Mouse (Mus musculus) intestine, embryonic 15.5 days (tissue): Measurements from ENCODE around the gene Cep19. TPM values are rescaled to one million over a fixed set of nuclear protein-coding genes. Genes with fewer than 3 reads are reported as not detected.
"Not testable (repeated sequence)": the region's sequence is repeated elsewhere in the genome, so short reads cannot be mapped to it uniquely, and the experiment has no call there.

ENCODE experiments used
- ATAC-seq: fragments of 200-750 bp; cut with Nextera tagmentation; 2 replicates; pipeline ENCODE4 v1.8.0; 2017; ENCODE audit warnings: moderate TSS enrichment, moderate library complexity
- H3K27ac ChIP-seq: fragments of 300-500 bp; sonication (generic); 2 replicates; pipeline ENCODE4 v1.5.1; 2015; ENCODE audit warnings: mild to moderate bottlenecking, inconsistent platforms
- H3K27me3 ChIP-seq: fragments of 300-500 bp; sonication (generic); replicated peaks from 2 replicates; pipeline ENCODE4 v1.6.1; 2015; ENCODE audit warnings: inconsistent platforms
- H3K36me3 ChIP-seq: fragments of 300-500 bp; sonication (generic); 2 replicates; pipeline ENCODE4 v1.6.1; 2015; ENCODE audit warnings: inconsistent platforms
- H3K4me1 ChIP-seq: fragments of 300-500 bp; sonication (generic); replicated peaks from 2 replicates; pipeline ENCODE4 v1.6.1; 2015; ENCODE audit warnings: inconsistent platforms
- H3K4me2 ChIP-seq: fragments of 300-500 bp; sonication (generic); replicated peaks from 2 replicates; pipeline ENCODE4 v1.6.1; 2015; ENCODE audit warnings: mild to moderate bottlenecking, inconsistent platforms
- H3K4me3 ChIP-seq: fragments of 300-500 bp; sonication (generic); replicated peaks from 2 replicates; pipeline ENCODE4 v1.5.1; 2015; ENCODE audit warnings: inconsistent platforms
- H3K9ac ChIP-seq: fragments of 300-500 bp; sonication (generic); 2 replicates; pipeline ENCODE4 v1.6.1; 2015; ENCODE audit warnings: inconsistent platforms
- H3K9me3 ChIP-seq: fragments of 300-500 bp; sonication (generic); 2 replicates; pipeline ENCODE4 v1.6.1; 2016; ENCODE audit warnings: inconsistent platforms
- WGBS: fragments of 180-500 bp; shearing (Covaris S2); methylation state at CpG from one replicate; pipeline ENCODE4 v1.1.7; 2015; 5-methylcytosine and 5-hydroxymethylcytosine counted together
- polyA plus RNA-seq: library from polyadenylated mRNA; unstranded; fragments of >200 nt; fragmentation: Nextera tagmentation; extraction: Ambion mirVana; gene quantifications from 2 replicates; pipeline ENCODE4 v1.2.1, GENCODE M21; 2015

Gene Cep19
- polyA plus RNA-seq, 1 experiment from 2014 or later, result 29.4 TPM

- Histone ChIP-seq H3K4me1 (peaks cover 6% of the 10 kb centered on the region), H3K36me3 (0 out of 2 replicates have a peak, but pooled peaks cover 2% of the 10 kb centered on the region), H3K4me2 (peak overlapping the region; percentile 65), H3K4me3 (peak overlapping the region; percentile 94), H3K27ac (peak overlapping the region; percentile 97), H3K27me3 (no peaks in the 10 kb centered on the region), H3K9me3 (no peaks in the 10 kb centered on the region), H3K9ac (peak overlapping the region; percentile 98)
- ATAC-seq, result no peak
- WGBS, result under 1% methylated on average over 29 of the region's 30 CpGs
Observed at GRCm38 (mm10) chr16:32078408-32078990, 21.1 kb upstream of the Cep19 start.

- peak; percentile 98 for ATAC-seq
- peak within 1 kb of the TSS; percentile 98 for H3K9ac ChIP-seq
- H3K27ac ChIP-seq, result peak within 1 kb of the TSS; percentile 97
- H3K4me2 ChIP-seq, result peak within 1 kb of the TSS; percentile 65
- H3K36me3 ChIP-seq, result 0 out of 2 replicates have a peak, but pooled peaks cover 2% of the 10 kb centered on the region
- peak within 1 kb of the TSS; percentile 94 for H3K4me3 ChIP-seq
- no peaks in the 10 kb centered on the region for H3K9me3 ChIP-seq
- peaks cover 6% of the 10 kb centered on the region for H3K4me1 ChIP-seq
- WGBS, result under 1% methylated on average over 45 of the region's 60 CpGs
- no peaks in the 10 kb centered on the region for H3K27me3 ChIP-seq
Observed at GRCm38 (mm10) chr16:32078991-32079511, 20.5 kb upstream of the Cep19 start, which contains the start of gene Pak2. TSS of gene Pak2 (minus strand) at chr16:32079342.

GRCm38 (mm10) chr16:32087629-32088443 is 11.8 kb upstream of the Cep19 start:
- Histone ChIP-seq H3K4me2 (no peak overlapping the region), H3K27me3 (no peaks in the 10 kb centered on the region), H3K9me3 (no peaks in the 10 kb centered on the region), H3K9ac (no peak overlapping the region), H3K4me3 (no peak overlapping the region), H3K27ac (peak overlapping the region; percentile 51), H3K4me1 (no peaks in the 10 kb centered on the region; the same call in 1 of the 2 replicates), H3K36me3 (peaks cover 30% of the 10 kb centered on the region)
- WGBS, result 55% methylated on average over 17 of the region's 17 CpGs
- ATAC-seq, result peak; percentile 83

GRCm38 (mm10) chr16:32091466-32091865 is 8.1 kb upstream of the Cep19 start:
- Histone ChIP-seq H3K27me3 (no peaks in the 10 kb centered on the region), H3K36me3 (peaks cover 19% of the 10 kb centered on the region), H3K9ac (no peak overlapping the region)

GRCm38 (mm10) chr16:32097757-32098156 is 1.8 kb upstream of the Cep19 start:
- H3K27ac ChIP-seq, H3K27me3 ChIP-seq, H3K9ac ChIP-seq, ATAC-seq, H3K4me3 ChIP-seq, H3K9me3 ChIP-seq, H3K4me1 ChIP-seq, H3K36me3 ChIP-seq, H3K4me2 ChIP-seq: not testable (repeated sequence)
- WGBS, result 77% methylated on average over 2 of the region's 2 CpGs

More at GRCm38 (mm10) chr16:32091466-32091865, 8.1 kb upstream of the Cep19 start:
- no peak overlapping the region for H3K4me2 ChIP-seq
- no peaks in the 10 kb centered on the region for H3K9me3 ChIP-seq
- H3K4me3 ChIP-seq, result no peak overlapping the region
- WGBS, result 87% methylated on average over 7 of the region's 7 CpGs
- ATAC-seq, result no peak
- H3K4me1 ChIP-seq, result no peaks in the 10 kb centered on the region; the same call in 1 of the 2 replicates
- no peak overlapping the region for H3K27ac ChIP-seq

- peak; percentile 85 for ATAC-seq
- H3K4me2 ChIP-seq, result peak overlapping the region; percentile 80
- under 1% methylated on average over 39 of the region's 39 CpGs for WGBS
Observed at GRCm38 (mm10) chr16:32098897-32099637, 533 bp upstream of the Cep19 start.

GRCm38 (mm10) chr16:32102295-32102694 is 2.7 kb downstream of the Cep19 start:
- no peaks in the 10 kb centered on the region for H3K9me3 ChIP-seq
- no peak overlapping the region for H3K4me2 ChIP-seq
- 87% methylated on average over 13 of the region's 13 CpGs for WGBS
- H3K27ac ChIP-seq, result no peak overlapping the region
- peaks cover 8% of the 10 kb centered on the region for H3K36me3 ChIP-seq
- H3K9ac ChIP-seq, result no peak overlapping the region
- H3K4me3 ChIP-seq, result no peak overlapping the region
- no peak for ATAC-seq
- H3K27me3 ChIP-seq, result no peaks in the 10 kb centered on the region
- H3K4me1 ChIP-seq, result peaks cover 8% of the 10 kb centered on the region; the same call in 1 of the 2 replicates

More at GRCm38 (mm10) chr16:32098897-32099637, 533 bp upstream of the Cep19 start:
- Histone ChIP-seq H3K4me1 (peaks cover 8% of the 10 kb centered on the region; the same call in 1 of the 2 replicates), H3K27ac (peak overlapping the region; percentile 88), H3K4me3 (peak overlapping the region; percentile 97), H3K27me3 (no peaks in the 10 kb centered on the region), H3K9me3 (no peaks in the 10 kb centered on the region), H3K9ac (peak overlapping the region; percentile 85), H3K36me3 (peaks cover 5% of the 10 kb centered on the region)

GRCm38 (mm10) chr16:32105698-32106097 is 6.1 kb downstream of the Cep19 start:
- Histone ChIP-seq H3K9me3 (no peaks in the 10 kb centered on the region), H3K9ac (no peak overlapping the region), H3K36me3 (peaks cover 8% of the 10 kb centered on the region), H3K4me3 (no peak overlapping the region), H3K4me1 (no peaks in the 10 kb centered on the region), H3K27me3 (no peaks in the 10 kb centered on the region), H3K27ac (no peak overlapping the region), H3K4me2 (no peak overlapping the region)
- WGBS, result 95% methylated on average over 1 of the region's 1 CpGs
- ATAC-seq, result no peak

- ATAC-seq, result no peak
- H3K27me3 ChIP-seq, result no peaks in the 10 kb centered on the region
- H3K4me3 ChIP-seq, result no peak overlapping the region
- H3K9ac ChIP-seq, result no peak overlapping the region
- H3K4me2 ChIP-seq, result no peak overlapping the region
- H3K4me1 ChIP-seq, result no peaks in the 10 kb centered on the region
- WGBS, result 90% methylated on average over 12 of the region's 12 CpGs
- no peak overlapping the region for H3K27ac ChIP-seq
- peaks cover 8% of the 10 kb centered on the region for H3K36me3 ChIP-seq
- no peaks in the 10 kb centered on the region for H3K9me3 ChIP-seq
Observed at GRCm38 (mm10) chr16:32107342-32108045, 7.9 kb downstream of the Cep19 start.

GRCm38 (mm10) chr16:32108170-32108569 is 8.6 kb downstream of the Cep19 start:
- no peaks in the 10 kb centered on the region for H3K9me3 ChIP-seq
- H3K4me3 ChIP-seq, result no peak overlapping the region
- no peak overlapping the region for H3K4me2 ChIP-seq
- no peak overlapping the region for H3K9ac ChIP-seq
- H3K27ac ChIP-seq, result no peak overlapping the region
- H3K36me3 ChIP-seq, result peaks cover 6% of the 10 kb centered on the region; the same call in 1 of the 2 replicates
- 79% methylated on average over 7 of the region's 7 CpGs for WGBS
- ATAC-seq, result no peak
- no peaks in the 10 kb centered on the region for H3K27me3 ChIP-seq
- H3K4me1 ChIP-seq, result no peaks in the 10 kb centered on the region

- Histone ChIP-seq H3K9me3 (no peaks in the 10 kb centered on the region), H3K9ac (no peak overlapping the region), H3K36me3 (peaks cover 4% of the 10 kb centered on the region; the same call in 1 of the 2 replicates), H3K27ac (no peak overlapping the region), H3K4me3 (no peak overlapping the region), H3K4me1 (no peaks in the 10 kb centered on the region), H3K27me3 (no peaks in the 10 kb centered on the region), H3K4me2 (no peak overlapping the region)
- WGBS, result 88% methylated on average over 2 of the region's 2 CpGs
- no peak for ATAC-seq
Observed at GRCm38 (mm10) chr16:32108578-32108977, 9.0 kb downstream of the Cep19 start.
